Mouse (Mus musculus) thymus, adult 2 months (tissue): Measurements from ENCODE around the gene Prlr.

ENCODE experiments used
- CTCF ChIP-seq: fragments of 200-500 bp; IDR thresholded peaks from 2 replicates; pipeline ENCODE4 v1.5.1; 2012; ENCODE audit warnings: mild to moderate bottlenecking, control low read depth, low read length, moderate library complexity, borderline replicate concordance; ENCODE audit not compliant: control insufficient read depth, poor library complexity, insufficient read depth; ENCODE audit errors: extremely low read depth
- POLR2A ChIP-seq: fragments of 200-500 bp; IDR thresholded peaks from 2 replicates; pipeline ENCODE4 v1.6.1; 2012; ENCODE audit warnings: mild to moderate bottlenecking, low read length, control low read depth, moderate library complexity; ENCODE audit not compliant: control insufficient read depth, poor library complexity, insufficient read depth; ENCODE audit errors: extremely low read depth

DNA sequence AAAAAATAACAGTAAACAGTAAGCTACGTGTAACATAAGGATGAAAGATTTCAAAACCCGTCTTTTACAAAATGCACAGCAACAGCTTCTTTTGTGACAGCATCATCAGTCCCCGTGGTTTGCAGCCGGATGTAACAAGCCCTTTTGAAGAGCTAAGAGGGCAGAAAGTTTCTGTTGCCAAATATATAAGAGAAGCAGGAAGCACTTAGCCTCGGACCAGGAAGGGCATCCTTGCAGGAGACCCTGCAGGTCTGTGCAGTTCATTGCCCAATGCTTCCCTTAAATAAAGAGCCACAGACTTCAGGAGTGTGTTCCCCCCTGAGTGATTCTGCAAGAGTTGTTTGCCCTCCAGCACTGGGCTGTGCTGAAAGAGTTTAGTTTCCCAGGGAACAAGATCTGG, 58.9 kb downstream of the Prlr start:
- TF ChIP-seq CTCF (no peak), POLR2A (no peak)
